Mouse (Mus musculus) frontal cortex, adult (tissue): ENCODE measurements at regions not wholly inside any gene's neighbourhood (a gene's known extent, or its start where the extent isn't known, plus 50 kb on each side); places are given as distances from the start of the nearest gene placed in this dataset.
"Not testable (repeated sequence)": the region's sequence is repeated elsewhere in the genome, so short reads cannot be mapped to it uniquely, and the experiment has no call there.

Experiments used
- ATAC-seq: cut with Nextera tagmentation; 2 replicates; pipeline ENCODE4 v1.9.2; 2017; ENCODE audit warnings: mild to moderate bottlenecking, moderate library complexity, mixed read lengths; ENCODE audit not compliant: low TSS enrichment

DNA sequence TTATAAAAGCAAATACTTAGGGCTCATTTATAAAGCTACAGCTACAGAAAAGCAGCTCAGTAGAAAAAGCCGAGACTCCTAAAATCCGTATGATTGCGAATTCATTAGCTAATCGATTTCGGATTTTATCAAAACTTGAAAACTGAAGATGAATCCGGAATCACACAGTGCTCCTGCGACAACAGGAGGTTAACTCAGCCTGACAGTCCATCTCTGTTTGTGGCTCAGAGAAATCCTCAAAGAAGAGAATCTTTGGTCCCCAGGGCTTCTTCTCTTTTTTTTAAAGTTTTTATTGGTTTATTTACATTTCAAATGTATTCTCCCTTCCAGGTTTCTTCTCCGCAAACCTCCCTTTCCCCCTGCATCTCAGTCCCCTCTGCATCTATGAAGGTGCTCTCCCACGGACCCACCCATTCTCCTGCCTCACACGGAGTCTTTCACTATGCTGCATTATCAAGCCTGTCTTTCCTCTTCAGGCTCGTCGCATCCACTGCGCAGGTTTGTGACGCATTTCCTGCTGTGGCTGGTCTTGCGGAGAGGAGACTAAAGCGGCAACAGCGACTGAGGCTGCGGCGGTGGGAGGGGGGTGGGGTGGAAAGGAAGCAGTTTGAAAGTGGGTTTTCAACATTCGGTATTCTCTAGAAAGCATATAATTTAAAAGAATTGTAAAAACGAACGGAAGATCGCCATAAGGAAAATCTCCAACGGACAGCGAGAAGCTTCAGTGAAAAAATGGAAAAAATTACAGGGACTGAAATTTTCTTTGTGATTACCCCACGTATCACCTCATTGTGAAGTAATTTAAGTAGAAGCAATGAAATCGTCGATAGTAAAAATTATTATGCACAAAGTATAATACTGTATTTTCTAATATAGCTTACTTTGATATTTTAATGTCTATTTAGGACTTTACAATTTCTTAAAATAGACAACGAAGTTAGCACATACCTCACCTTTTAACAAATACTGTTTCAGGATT, 482.5 kb upstream of the Snrpn start:
- peak; percentile 91 for ATAC-seq

DNA sequence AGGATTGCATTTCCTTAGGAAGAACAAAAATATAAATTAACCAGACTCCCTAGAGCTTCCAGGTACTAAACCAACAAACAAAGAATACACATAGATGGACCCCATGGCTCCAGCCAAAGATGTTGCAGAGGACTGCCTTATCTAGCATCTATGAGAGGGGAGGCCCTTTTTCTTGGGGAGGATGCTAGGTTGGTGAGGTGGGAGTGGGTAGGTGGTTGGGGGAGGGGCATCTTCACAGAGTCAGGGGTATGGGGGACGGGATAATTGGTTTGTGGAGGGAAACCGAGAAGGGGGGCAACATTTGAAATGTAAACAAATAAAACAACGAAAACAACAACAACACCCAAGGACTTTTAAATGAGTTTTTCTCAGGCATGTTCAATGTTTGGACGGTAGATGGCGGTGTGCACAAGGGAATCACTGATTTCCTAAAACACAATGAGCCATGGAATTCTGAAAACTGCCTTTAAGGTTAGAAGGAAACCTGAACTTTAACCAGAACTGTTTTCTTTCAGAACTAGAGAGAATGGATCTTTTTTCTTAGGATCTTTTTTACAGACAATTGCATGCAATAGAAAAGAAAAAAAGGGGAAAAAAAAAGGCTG, 477.2 kb upstream of the Snrpn start:
- not testable (repeated sequence) for ATAC-seq
